Mouse (Mus musculus) ES-E14 (cell line): ENCODE results near the gene Dst.

ENCODE experiments used
- CHD2 ChIP-seq: IDR thresholded peaks from 2 replicates; pipeline ENCODE4 v1.6.1; 2014; ENCODE audit warnings: mild to moderate bottlenecking, low read depth, low read length, inconsistent platforms
- HCFC1 ChIP-seq: IDR thresholded peaks from 2 replicates; pipeline ENCODE4 v1.6.1; 2012; ENCODE audit warnings: low read length, inconsistent platforms, borderline replicate concordance; ENCODE audit not compliant: insufficient read depth
- ZC3H11A ChIP-seq: IDR thresholded peaks from 2 replicates; pipeline ENCODE4 v1.6.1; 2012; ENCODE audit warnings: low read depth, mild to moderate bottlenecking, inconsistent platforms, low read length, borderline replicate concordance

GRCm38 (mm10) chr1:34123334-34123733, 215.3 kb downstream of the Dst start:
- TF ChIP-seq HCFC1 (no peak), CHD2 (no peak), ZC3H11A (no peak)
